Mouse (Mus musculus): ENCODE data around the gene Gm49486. TPM values are rescaled to one million over a fixed set of nuclear protein-coding genes. Genes with fewer than 3 reads are reported as not detected.
A peak's percentile ranks its signal among the peaks of the same experiment; 100 is the strongest.

Gene Gm49486
- polyA plus RNA-seq, 1 experiment, result 0.05 TPM

GRCm38 (mm10) chr15:79254661-79255060, 25.5 kb downstream of the Gm49486 start, which contains the start of gene Slc16a8:
Slc16a8 (minus strand) TSS chr15:79254761.
- H3K36me3 ChIP-seq (ENCODE audit: control insufficient read depth, insufficient read depth), result no peaks in the 10 kb centered on the region
- H3K79me2 ChIP-seq (ENCODE audit: control insufficient read depth, insufficient read depth), result no peaks in the 10 kb centered on the region
- TF ChIP-seq TCF12 (IDR thresholded peaks at IDR 0.05; ENCODE audit: insufficient read depth, poor library complexity, severe bottlenecking) (no peak), SRF (IDR thresholded peaks at IDR 0.05; ENCODE audit: control insufficient read depth, insufficient read length, low read depth) (no peak), REST (IDR thresholded peaks at IDR 0.05; ENCODE audit: insufficient read depth, insufficient read length) (no peak), CEBPB (IDR thresholded peaks at IDR 0.05; ENCODE audit: insufficient read depth, poor library complexity, severe bottlenecking) (no peak), MYOD1 (IDR thresholded peaks at IDR 0.05; ENCODE audit: control insufficient read depth in 1 of 3, insufficient read length in 2 of 3, low read depth in 2 of 3) (no peak), E2F4 (IDR thresholded peaks at IDR 0.05; ENCODE audit: insufficient read depth) (no peak), POLR2AphosphoS2 (IDR thresholded peaks at IDR 0.05; ENCODE audit: insufficient read length, low read depth) (no peak), POLR2A (IDR thresholded peaks at IDR 0.05; ENCODE audit: insufficient read length, low read depth) (no peak), MAX (IDR thresholded peaks at IDR 0.05; ENCODE audit: low read depth) (no peak)
- H3K4me2 ChIP-seq (ENCODE audit: low read depth), result no peak within 1 kb of the TSS
- peaks cover 48% of the 10 kb centered on the region for H3K27me3 ChIP-seq (ENCODE audit: control insufficient read depth, insufficient read depth, insufficient read length)
- no peak within 1 kb of the TSS for H3K4me3 ChIP-seq
- no peak within 1 kb of the TSS for H3ac ChIP-seq (ENCODE audit: control insufficient read depth, insufficient read length)

GRCm38 (mm10) chr15:79258521-79258920, 29.3 kb downstream of the Gm49486 start:
- H3K4me2 ChIP-seq (ENCODE audit: low read depth), result no peak overlapping the region
- H3K79me2 ChIP-seq (ENCODE audit: control insufficient read depth, insufficient read depth), result no peaks in the 10 kb centered on the region
- TF ChIP-seq TCF12 (IDR thresholded peaks at IDR 0.05; ENCODE audit: insufficient read depth, poor library complexity, severe bottlenecking), result no peak
- TF ChIP-seq MAX (IDR thresholded peaks at IDR 0.05; ENCODE audit: low read depth), result no peak
- no peak for TF ChIP-seq POLR2A (IDR thresholded peaks at IDR 0.05; ENCODE audit: insufficient read length, low read depth)
- TF ChIP-seq MYOG (IDR thresholded peaks at IDR 0.05; ENCODE audit: control insufficient read depth in 1 of 3, insufficient read depth in 1 of 3, insufficient read length in 2 of 3, low read depth in 2 of 3), result no peak
- TF ChIP-seq E2F4 (IDR thresholded peaks at IDR 0.05; ENCODE audit: insufficient read depth), result no peak
- no peak for TF ChIP-seq USF1 (IDR thresholded peaks at IDR 0.05; ENCODE audit: low read depth)
- TF ChIP-seq REST (IDR thresholded peaks at IDR 0.05; ENCODE audit: insufficient read depth, insufficient read length), result no peak
- TF ChIP-seq POLR2AphosphoS2 (IDR thresholded peaks at IDR 0.05; ENCODE audit: insufficient read length, low read depth), result no peak
- TF ChIP-seq SRF (IDR thresholded peaks at IDR 0.05; ENCODE audit: control insufficient read depth, insufficient read length, low read depth), result no peak
- no peak for TF ChIP-seq CEBPB (IDR thresholded peaks at IDR 0.05; ENCODE audit: insufficient read depth, poor library complexity, severe bottlenecking)
- H3K36me3 ChIP-seq (ENCODE audit: control insufficient read depth, insufficient read depth), result no peaks in the 10 kb centered on the region
- H3K4me3 ChIP-seq, result no peak overlapping the region
- H3ac ChIP-seq (ENCODE audit: control insufficient read depth, insufficient read length), result no peak overlapping the region
- peaks cover 42% of the 10 kb centered on the region for H3K27me3 ChIP-seq (ENCODE audit: control insufficient read depth, insufficient read depth, insufficient read length)

- H3K79me2 ChIP-seq (ENCODE audit: control insufficient read depth, insufficient read depth), result no peaks in the 10 kb centered on the region
- TF ChIP-seq REST (IDR thresholded peaks at IDR 0.05; ENCODE audit: insufficient read depth, insufficient read length) (no peak), E2F4 (IDR thresholded peaks at IDR 0.05; ENCODE audit: insufficient read depth) (no peak), MYOG (IDR thresholded peaks at IDR 0.05; ENCODE audit: control insufficient read depth in 1 of 3, insufficient read depth in 1 of 3, insufficient read length in 2 of 3, low read depth in 2 of 3) (no peak), CEBPB (IDR thresholded peaks at IDR 0.05; ENCODE audit: insufficient read depth, poor library complexity, severe bottlenecking) (no peak), MAX (IDR thresholded peaks at IDR 0.05; ENCODE audit: low read depth) (no peak), MYOD1 (IDR thresholded peaks at IDR 0.05; ENCODE audit: control insufficient read depth in 1 of 3, insufficient read length in 2 of 3, low read depth in 2 of 3) (no peak), POLR2A (IDR thresholded peaks at IDR 0.05; ENCODE audit: insufficient read length, low read depth) (no peak), TCF3 (IDR thresholded peaks at IDR 0.05; ENCODE audit: insufficient read length, low read depth) (no peak), TCF12 (IDR thresholded peaks at IDR 0.05; ENCODE audit: insufficient read depth, poor library complexity, severe bottlenecking) (no peak), POLR2AphosphoS2 (IDR thresholded peaks at IDR 0.05; ENCODE audit: insufficient read length, low read depth) (no peak), USF1 (IDR thresholded peaks at IDR 0.05; ENCODE audit: low read depth) (no peak), SRF (IDR thresholded peaks at IDR 0.05; ENCODE audit: control insufficient read depth, insufficient read length, low read depth) (no peak)
- H3K4me3 ChIP-seq, result no peak overlapping the region
- H3ac ChIP-seq (ENCODE audit: control insufficient read depth, insufficient read length), result no peak overlapping the region
- peak overlapping the region; percentile 50 for H3K4me2 ChIP-seq (ENCODE audit: low read depth)
- H3K27me3 ChIP-seq (ENCODE audit: control insufficient read depth, insufficient read depth, insufficient read length), result peaks cover 34% of the 10 kb centered on the region
- H3K36me3 ChIP-seq (ENCODE audit: control insufficient read depth, insufficient read depth), result no peaks in the 10 kb centered on the region
Observed at GRCm38 (mm10) chr15:79261095-79261725, 32.0 kb downstream of the Gm49486 start.

GRCm38 (mm10) chr15:79261757-79262156, 32.6 kb downstream of the Gm49486 start:
- Histone ChIP-seq H3K4me2 (ENCODE audit: low read depth) (peak overlapping the region; percentile 27), H3ac (ENCODE audit: control insufficient read depth, insufficient read length) (no peak overlapping the region), H3K36me3 (ENCODE audit: control insufficient read depth, insufficient read depth) (no peaks in the 10 kb centered on the region), H3K79me2 (ENCODE audit: control insufficient read depth, insufficient read depth) (no peaks in the 10 kb centered on the region), H3K27me3 (ENCODE audit: control insufficient read depth, insufficient read depth, insufficient read length) (peaks cover 39% of the 10 kb centered on the region), H3K4me3 (no peak overlapping the region)
- TF ChIP-seq USF1 (IDR thresholded peaks at IDR 0.05; ENCODE audit: low read depth), result no peak
- TF ChIP-seq MYOG (IDR thresholded peaks at IDR 0.05; ENCODE audit: control insufficient read depth in 1 of 3, insufficient read depth in 1 of 3, insufficient read length in 2 of 3, low read depth in 2 of 3), result no peak
- TF ChIP-seq POLR2AphosphoS2 (IDR thresholded peaks at IDR 0.05; ENCODE audit: insufficient read length, low read depth), result no peak
- TF ChIP-seq TCF3 (IDR thresholded peaks at IDR 0.05; ENCODE audit: insufficient read length, low read depth), result no peak
- TF ChIP-seq TCF12 (IDR thresholded peaks at IDR 0.05; ENCODE audit: insufficient read depth, poor library complexity, severe bottlenecking), result no peak
- no peak for TF ChIP-seq MYOD1 (IDR thresholded peaks at IDR 0.05; ENCODE audit: control insufficient read depth in 1 of 3, insufficient read length in 2 of 3, low read depth in 2 of 3)
- TF ChIP-seq POLR2A (IDR thresholded peaks at IDR 0.05; ENCODE audit: insufficient read length, low read depth), result no peak
- TF ChIP-seq SRF (IDR thresholded peaks at IDR 0.05; ENCODE audit: control insufficient read depth, insufficient read length, low read depth), result no peak
- TF ChIP-seq CEBPB (IDR thresholded peaks at IDR 0.05; ENCODE audit: insufficient read depth, poor library complexity, severe bottlenecking), result no peak
- no peak for TF ChIP-seq MAX (IDR thresholded peaks at IDR 0.05; ENCODE audit: low read depth)
- TF ChIP-seq E2F4 (IDR thresholded peaks at IDR 0.05; ENCODE audit: insufficient read depth), result no peak
- TF ChIP-seq REST (IDR thresholded peaks at IDR 0.05; ENCODE audit: insufficient read depth, insufficient read length), result no peak
